Mouse (Mus musculus) MEL (cell line): ENCODE data around the gene Ppp1r15a. TPM values are rescaled to one million over a fixed set of nuclear protein-coding genes. Genes with fewer than 3 reads are reported as not detected.
A peak's percentile ranks its signal among the peaks of the same experiment; 100 is the strongest.

Experiments used
- DNase-seq: peaks from one replicate; pipeline ENCODE4 v3.0.0; 2011; ENCODE audit warnings: low read depth, low spot score
- H3K27ac ChIP-seq: 2 replicates; pipeline ENCODE4 v1.5.1; 2012; ENCODE audit warnings: low read depth, mild to moderate bottlenecking, control low read depth, low read length, moderate library complexity; ENCODE audit not compliant: control insufficient read depth
- H3K27me3 ChIP-seq, 2 experiments: fragments of 150-350 bp in 1 of 2; sonication (generic) in 1 of 2; 2 replicates each; pipeline ENCODE4 v1.6.1; 2012; ENCODE audit warnings: low read length in 2 of 2, mild to moderate bottlenecking in 2 of 2, improper control_type of control experiment in 1 of 2, moderate library complexity in 1 of 2; ENCODE audit not compliant: insufficient read depth in 2 of 2, control insufficient read depth in 1 of 2
- H3K36me3 ChIP-seq, 2 experiments: 2 replicates each; pipeline ENCODE4 v1.6.1; 2012 to 2014; ENCODE audit warnings: low read length in 2 of 2, improper control_type of control experiment in 1 of 2, inconsistent platforms in 1 of 2, mild to moderate bottlenecking in 1 of 2; ENCODE audit not compliant: insufficient read depth in 2 of 2, control insufficient read depth in 1 of 2
- H3K4me1 ChIP-seq, 2 experiments: fragments of 150-350 bp in 1 of 2; sonication (generic) in 1 of 2; 2 replicates each; pipeline ENCODE4 v1.6.1; 2012; ENCODE audit warnings: low read length in 2 of 2, improper control_type of control experiment in 1 of 2, mild to moderate bottlenecking in 1 of 2; ENCODE audit not compliant: insufficient read depth in 2 of 2, control insufficient read depth in 1 of 2
- H3K4me3 ChIP-seq, 2 experiments: fragments of 150-350 bp in 1 of 2; sonication (generic) in 1 of 2; 2 replicates each; pipeline ENCODE4 v1.5.1; 2012; ENCODE audit warnings: low read depth in 2 of 2, low read length in 2 of 2, mild to moderate bottlenecking in 2 of 2, moderate library complexity in 2 of 2, control low read depth in 1 of 2, improper control_type of control experiment in 1 of 2; ENCODE audit not compliant: control insufficient read depth in 1 of 2, insufficient read depth in 1 of 2
- H3K79me2 ChIP-seq: 2 replicates; pipeline ENCODE4 v1.6.1; 2012; ENCODE audit warnings: mild to moderate bottlenecking, low read length, moderate library complexity; ENCODE audit not compliant: control insufficient read depth, poor library complexity, insufficient read depth
- H3K9ac ChIP-seq: 2 replicates; pipeline ENCODE4 v1.6.1; 2012; ENCODE audit warnings: low read depth, mild to moderate bottlenecking, control low read depth, low read length, moderate library complexity; ENCODE audit not compliant: control insufficient read depth, poor library complexity, severe bottlenecking
- H3K9me3 ChIP-seq: fragments of 150-350 bp; sonication (generic); replicated peaks from 2 replicates; pipeline ENCODE4 v1.6.1; 2012; ENCODE audit warnings: mild to moderate bottlenecking, low read length, improper control_type of control experiment, moderate library complexity; ENCODE audit not compliant: insufficient read depth
- BHLHE40 ChIP-seq: IDR thresholded peaks from 2 replicates; pipeline ENCODE4 v1.6.1; 2012; ENCODE audit warnings: low read depth, mild to moderate bottlenecking, inconsistent platforms, low read length, improper control_type of control experiment, borderline replicate concordance
- CHD1 ChIP-seq: IDR thresholded peaks from 2 replicates; pipeline ENCODE4 v1.6.1; 2012; ENCODE audit warnings: low read depth, mild to moderate bottlenecking, inconsistent platforms, low read length, improper control_type of control experiment
- ELF1 ChIP-seq: IDR thresholded peaks from 2 replicates; pipeline ENCODE4 v1.6.1; 2014; ENCODE audit warnings: low read depth, mild to moderate bottlenecking, inconsistent platforms, low read length, improper control_type of control experiment, moderate library complexity
- EP300 ChIP-seq, 2 experiments: IDR thresholded peaks; 2 replicates each; pipeline ENCODE4 v1.6.1; 2011; ENCODE audit warnings: improper control_type of control experiment in 2 of 2, low read length in 2 of 2, low read depth in 1 of 2, mild to moderate bottlenecking in 1 of 2
- ETS1 ChIP-seq: IDR thresholded peaks from 2 replicates; pipeline ENCODE4 v1.6.1; 2012; ENCODE audit warnings: low read depth, mild to moderate bottlenecking, inconsistent platforms, low read length, improper control_type of control experiment, moderate library complexity
- GATA1 ChIP-seq: IDR thresholded peaks from 2 replicates; pipeline ENCODE4 v1.6.1; 2011; ENCODE audit warnings: low read depth, low read length, improper control_type of control experiment
- HCFC1 ChIP-seq: IDR thresholded peaks from 2 replicates; pipeline ENCODE4 v1.6.1; 2012; ENCODE audit warnings: low read depth, mild to moderate bottlenecking, inconsistent platforms, low read length, improper control_type of control experiment, moderate library complexity
- JUND ChIP-seq: IDR thresholded peaks from 2 replicates; pipeline ENCODE4 v1.6.1; 2011; ENCODE audit warnings: low read depth, mild to moderate bottlenecking, improper control_type of control experiment, low read length
- MEF2A ChIP-seq: IDR thresholded peaks from 2 replicates; pipeline ENCODE4 v1.6.1; 2014; ENCODE audit warnings: low read depth, mild to moderate bottlenecking, inconsistent platforms, low read length, improper control_type of control experiment; ENCODE audit not compliant: poor library complexity, insufficient replicate concordance, severe bottlenecking; ENCODE audit errors: extremely low read depth
- MXI1 ChIP-seq: IDR thresholded peaks from 2 replicates; pipeline ENCODE4 v1.6.1; 2011; ENCODE audit warnings: mild to moderate bottlenecking, low read depth, low read length, improper control_type of control experiment
- MYB ChIP-seq: IDR thresholded peaks from 2 replicates; pipeline ENCODE4 v1.6.1; 2011; ENCODE audit warnings: mild to moderate bottlenecking, low read depth, low read length, improper control_type of control experiment
- POLR2A ChIP-seq, 2 experiments: IDR thresholded peaks; 2 replicates each; pipeline ENCODE4 v1.6.1; 2011 to 2012; ENCODE audit warnings: low read length in 2 of 2, mild to moderate bottlenecking in 2 of 2, control low read depth in 1 of 2, improper control_type of control experiment in 1 of 2, low read depth in 1 of 2, moderate library complexity in 1 of 2; ENCODE audit not compliant: control insufficient read depth in 1 of 2, insufficient read depth in 1 of 2, poor library complexity in 1 of 2
- POLR2AphosphoS5 ChIP-seq: IDR thresholded peaks from 2 replicates; pipeline ENCODE4 v1.6.1; 2012; ENCODE audit warnings: low read depth, borderline replicate concordance, mild to moderate bottlenecking, inconsistent platforms, low read length, moderate library complexity, mixed read lengths
- RCOR1 ChIP-seq: IDR thresholded peaks from 2 replicates; pipeline ENCODE4 v1.6.1; 2012; ENCODE audit warnings: low read depth, mild to moderate bottlenecking, inconsistent platforms, low read length, improper control_type of control experiment
- SMC3 ChIP-seq: IDR thresholded peaks from 2 replicates; pipeline ENCODE4 v1.6.1; 2011; ENCODE audit warnings: low read depth, low read length, improper control_type of control experiment
- ZKSCAN1 ChIP-seq: IDR thresholded peaks from 2 replicates; pipeline ENCODE4 v1.6.1; 2012; ENCODE audit warnings: low read depth, mild to moderate bottlenecking, inconsistent platforms, low read length, improper control_type of control experiment, moderate library complexity
- ZMIZ1 ChIP-seq: IDR thresholded peaks from 2 replicates; pipeline ENCODE4 v1.6.1; 2012; ENCODE audit warnings: low read depth, mild to moderate bottlenecking, inconsistent platforms, low read length, improper control_type of control experiment, moderate library complexity
- polyA plus RNA-seq, 2 experiments: library from polyadenylated mRNA; stranded (reverse) in 1 of 2; unstranded in 1 of 2; fragments of >175 nt in 1 of 2; fragments of >200 nt in 1 of 2; gene quantifications; 2 replicates each; pipeline versions ENCODE4 v1.2.1 to v1.2.4; 2012; ENCODE audit warnings: low replicate concordance in 2 of 2, low read depth in 1 of 2; ENCODE audit not compliant: insufficient read length in 2 of 2, insufficient read depth in 1 of 2, missing spikeins in 1 of 2
- total RNA-seq: library from RNA; depleted of rRNA; stranded (reverse); fragments of 300-350 nt; gene quantifications from 2 replicates; pipeline ENCODE4 v1.2.3, GENCODE M21; 2012

Ppp1r15a gene
- total and polyA plus RNA-seq, 3 experiments = 27.0 to 78.0 TPM; not detected in 1

- no peak overlapping the region for H3K27ac ChIP-seq
- no peak overlapping the region for H3K9ac ChIP-seq
- no peaks in the 10 kb centered on the region for H3K9me3 ChIP-seq
- H3K79me2 ChIP-seq = no peaks in the 10 kb centered on the region
- no peak for DNase-seq
- H3K4me1 ChIP-seq = peaks cover 8 to 20% of the 10 kb centered on the region in 2 experiments
- peaks cover 0 to 18% of the 10 kb centered on the region in 2 experiments; a peak in 3 of 4 replicates for H3K36me3 ChIP-seq
- H3K4me3 ChIP-seq = no peak overlapping the region
- H3K27me3 ChIP-seq = no peaks in the 10 kb centered on the region
- no peak for TF ChIP-seq BHLHE40
- TF ChIP-seq MYB = no peak
- no peak for TF ChIP-seq ZMIZ1
- 0 out of 4 replicates have a peak, but pooled peaks of 1 of the 2 experiments have one; percentile 32 for TF ChIP-seq POLR2A (IDR thresholded peaks at IDR 0.05; ENCODE audit: control insufficient read depth in 1 of 2, insufficient read depth in 1 of 2, low read depth in 1 of 2, low read length in 2 of 2, poor library complexity in 1 of 2)
- TF ChIP-seq EP300 (IDR thresholded peaks at IDR 0.05; ENCODE audit: low read depth in 1 of 2, low read length in 2 of 2) = no peak
- TF ChIP-seq, all 39 proteins: peak for 1
These were observed 33.7 kb downstream of the Ppp1r15a start for GRCm38 (mm10) chr7:45492225-45492844.

DNA sequence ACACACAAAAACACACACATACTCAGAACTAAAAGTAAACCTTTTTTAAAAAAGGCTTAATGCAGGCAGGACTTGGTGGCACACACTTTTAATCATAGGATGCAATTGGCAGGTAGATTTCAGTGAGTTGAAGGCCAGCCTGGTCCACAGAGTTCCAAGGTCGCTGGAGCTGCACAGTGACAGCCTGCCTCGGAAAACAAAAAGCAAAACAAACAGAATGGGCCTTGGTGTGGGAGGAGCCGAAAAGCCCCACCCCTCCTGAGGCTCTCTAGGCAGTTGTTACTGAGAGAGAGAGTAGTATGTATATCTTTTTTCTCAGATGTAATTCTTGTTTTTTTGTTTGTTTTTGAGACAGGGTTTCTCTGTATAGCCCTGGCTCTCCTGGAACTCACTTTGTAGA, 34.8 kb downstream of the Ppp1r15a start:
- Histone ChIP-seq H3K79me2 (no peaks in the 10 kb centered on the region), H3K27ac (no peak overlapping the region), H3K9ac (no peak overlapping the region), H3K4me1 (peaks cover 8 to 28% of the 10 kb centered on the region in 2 experiments), H3K36me3 (peaks cover 0 to 25% of the 10 kb centered on the region in 2 experiments; a peak in 3 of 4 replicates), H3K9me3 (no peaks in the 10 kb centered on the region), H3K27me3 (no peaks in the 10 kb centered on the region), H3K4me3 (peak overlapping the region in 1 of 2 experiments; percentile 13; a peak in 1 of 4 replicates)
- peak; percentile 32; the same call in 1 of the 2 replicates for TF ChIP-seq ZMIZ1
- no peak for TF ChIP-seq SMC3
- no peak for TF ChIP-seq MEF2A
- TF ChIP-seq JUND = no peak
- no peak for TF ChIP-seq POLR2A (IDR thresholded peaks at IDR 0.05; ENCODE audit: control insufficient read depth in 1 of 2, insufficient read depth in 1 of 2, low read depth in 1 of 2, low read length in 2 of 2, poor library complexity in 1 of 2)
- TF ChIP-seq CHD1 = no peak
- TF ChIP-seq ZKSCAN1 = 0 out of 2 replicates have a peak, but pooled peaks have one; percentile 12
- TF ChIP-seq MXI1 = no peak
- TF ChIP-seq POLR2AphosphoS5 = no peak
- TF ChIP-seq ELF1 = no peak
- TF ChIP-seq HCFC1 = no peak
- TF ChIP-seq RCOR1 = no peak
- TF ChIP-seq ETS1 = no peak
- no peak for TF ChIP-seq GATA1
- DNase-seq = peak; percentile 59
